Mouse (Mus musculus) stomach, postnatal 0 days (tissue): Measurements from ENCODE around the gene Ush2a.

Experiments used
- CTCF ChIP-seq: IDR thresholded peaks from 2 replicates; pipeline ENCODE4 v1.5.1; 2016; ENCODE audit warnings: antibody characterized with exemption, low read depth, mild to moderate bottlenecking, moderate library complexity
- EP300 ChIP-seq: optimal IDR thresholded peaks from 2 replicates; pipeline ENCODE3; 2016; ENCODE audit warnings: antibody characterized with exemption

GRCm38 (mm10) chr1:188420543-188420942 is 158.7 kb downstream of the Ush2a start:
- TF ChIP-seq CTCF (no peak), EP300 (no peak)
